Mouse (Mus musculus) MEL-GATA-1-ER (cell line): ENCODE measurements around the gene Gm10031.

Experiments used
- DNase-seq: peaks from one replicate; pipeline ENCODE4 v3.0.0-alpha.2; 2012; ENCODE audit warnings: low read depth; ENCODE audit errors: extremely low read depth

The Gm10031 gene

DNA sequence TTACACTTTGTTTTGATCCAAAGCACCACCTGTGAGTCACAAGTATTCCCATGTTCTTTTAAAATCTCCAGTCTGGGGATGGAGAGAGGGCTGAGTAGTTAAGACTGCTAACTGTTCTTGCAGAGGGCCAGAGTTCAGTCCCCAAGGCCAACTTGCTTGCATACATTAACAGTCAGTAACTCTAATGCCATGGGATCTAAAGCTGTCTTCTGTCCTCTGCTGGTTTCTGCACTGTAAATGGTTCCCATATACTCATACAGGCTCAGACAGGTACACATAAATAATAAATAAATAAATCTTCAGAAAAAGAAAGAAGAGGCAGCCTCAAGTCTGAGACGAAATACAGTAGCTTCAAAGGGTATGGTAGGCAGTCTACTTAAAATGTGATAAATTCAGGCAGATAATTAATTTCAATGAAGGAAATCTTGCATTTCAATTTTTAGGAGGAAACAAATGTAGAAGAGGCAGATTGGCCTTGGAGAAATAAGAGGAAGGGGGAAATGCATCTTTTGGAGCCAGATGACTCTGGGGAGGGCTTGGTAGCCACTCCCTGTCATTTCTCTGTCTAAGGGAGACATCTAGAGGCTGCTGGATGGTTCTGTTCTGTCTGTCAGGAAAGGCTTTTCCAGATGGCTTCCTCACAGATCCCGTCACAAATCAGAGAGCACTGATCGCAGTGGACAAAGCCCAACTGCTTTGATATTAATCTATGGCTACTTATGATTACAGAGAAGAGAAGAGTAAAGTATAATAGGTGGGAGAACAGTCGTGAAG is 16.2 kb downstream of the Gm10031 start:
- peak; percentile 12 for DNase-seq

DNA sequence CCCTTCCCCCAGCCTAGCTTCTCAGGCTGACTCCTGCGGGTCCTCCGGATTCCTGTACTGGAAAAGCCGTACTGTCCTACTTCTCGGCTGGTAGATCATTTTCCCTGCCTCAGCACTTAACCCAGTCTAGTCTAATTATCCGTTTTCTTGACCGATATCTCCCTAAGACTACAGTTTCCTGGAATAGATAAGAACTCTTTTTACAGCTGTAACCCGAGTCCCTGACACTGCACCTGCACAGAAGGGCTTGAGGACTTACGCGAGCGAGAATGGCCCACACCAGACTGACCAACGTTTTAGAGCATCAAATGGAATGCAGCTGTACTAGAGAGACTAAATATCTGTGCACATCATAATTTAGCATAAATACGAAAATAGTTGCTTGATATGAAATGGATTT is 20.2 kb downstream of the Gm10031 start:
- DNase-seq, result no peak

DNA sequence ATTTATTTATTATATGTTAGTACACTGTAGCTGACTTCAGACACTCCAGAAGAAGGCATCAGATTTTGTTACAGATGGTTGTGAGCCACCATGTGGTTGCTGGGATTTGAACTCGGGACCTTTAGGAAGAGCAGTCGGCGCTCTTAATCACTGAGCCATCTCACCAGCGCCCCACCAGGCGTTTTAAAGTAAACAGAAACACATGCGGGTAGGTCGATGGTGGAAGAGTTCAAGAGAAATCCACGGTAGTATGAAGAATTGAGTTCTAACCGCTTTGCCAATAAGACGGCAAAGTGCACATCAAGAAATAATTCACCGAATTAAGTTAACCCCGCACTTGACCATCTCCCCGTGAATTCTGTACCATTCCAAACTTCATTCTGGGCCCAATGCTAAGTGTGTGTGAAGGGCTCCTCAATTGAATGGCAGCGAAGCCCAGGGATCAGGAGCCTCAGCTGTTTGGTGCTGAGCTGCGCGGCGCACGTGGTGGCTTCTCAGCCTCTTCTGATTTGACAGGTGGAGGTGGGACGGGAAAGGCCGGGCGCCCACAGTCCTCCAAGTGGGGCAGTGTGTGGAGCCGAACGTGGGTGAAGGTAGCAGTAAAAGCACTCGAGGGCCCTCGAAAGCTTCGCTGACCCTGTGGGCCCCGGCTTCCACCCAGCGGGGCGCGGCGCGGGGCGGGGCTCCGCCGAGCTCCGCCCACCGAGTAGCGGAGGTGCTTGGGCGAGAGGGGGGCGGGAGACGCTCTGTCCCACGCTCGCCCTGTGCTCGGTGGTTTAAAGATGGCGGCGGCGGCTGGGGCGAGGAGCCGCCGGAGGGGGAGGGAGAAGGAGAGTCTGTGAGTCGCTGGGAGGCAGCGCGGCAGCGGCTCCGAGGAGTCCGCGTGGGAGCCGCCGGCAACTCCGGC is 34.5 kb downstream of the Gm10031 start, which contains the start of gene Abl2:
Gene Abl2 (plus strand): TSS at position 763 of the 907 bp plus-strand sequence.
- DNase-seq, result peak; percentile 52

DNA sequence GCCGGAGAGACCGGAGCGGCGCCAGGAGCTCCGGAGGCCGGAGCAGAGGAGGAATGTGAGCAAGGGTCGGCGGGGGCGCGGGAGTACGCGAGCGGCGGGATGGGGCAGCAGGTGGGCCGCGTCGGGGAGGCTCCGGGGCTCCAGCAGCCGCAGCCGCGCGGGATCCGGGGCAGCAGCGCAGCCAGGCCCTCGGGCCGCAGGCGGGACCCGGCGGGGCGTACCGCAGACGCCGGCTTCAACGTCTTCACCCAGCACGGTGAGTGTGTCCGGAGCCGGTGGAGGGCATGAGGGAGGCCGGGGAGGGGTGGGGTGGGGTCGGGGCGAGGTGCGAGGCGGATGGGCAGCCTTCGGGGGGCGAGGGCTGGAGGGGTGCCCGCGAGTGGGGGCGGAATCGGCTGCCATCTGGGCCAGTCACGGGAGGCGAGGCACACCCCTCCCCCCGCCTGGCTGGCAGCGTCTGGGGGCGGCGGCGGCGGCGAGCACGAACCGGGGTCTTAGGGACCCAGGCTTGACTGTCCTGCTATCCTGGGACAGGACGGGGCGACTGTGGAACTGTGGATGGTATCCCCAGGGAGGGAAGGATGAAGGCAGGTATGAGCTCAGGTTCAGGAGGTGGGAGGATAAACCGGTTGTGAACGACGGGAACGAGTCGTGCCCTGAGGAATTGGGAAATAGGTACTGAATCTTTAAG is 35.3 kb downstream of the Gm10031 start:
- no peak for DNase-seq

DNA sequence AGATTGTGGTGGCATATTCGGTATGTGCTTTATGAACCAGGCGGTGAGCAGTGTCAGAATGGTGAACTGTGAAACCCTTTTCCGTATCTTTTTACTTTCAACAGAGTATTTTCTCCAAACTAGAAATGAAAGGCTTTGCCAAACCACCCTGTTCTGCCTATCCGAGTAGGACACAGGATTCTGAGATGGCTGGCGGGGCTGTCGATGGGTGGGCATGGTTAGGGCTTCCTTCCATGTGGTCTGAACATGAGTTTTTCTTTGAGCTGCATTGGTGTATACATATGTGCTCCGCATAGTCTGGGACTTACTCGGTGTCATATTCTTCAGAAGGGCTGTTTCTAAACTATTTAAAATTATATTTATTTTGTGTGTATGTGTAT is 35.8 kb downstream of the Gm10031 start:
- no peak for DNase-seq

DNA sequence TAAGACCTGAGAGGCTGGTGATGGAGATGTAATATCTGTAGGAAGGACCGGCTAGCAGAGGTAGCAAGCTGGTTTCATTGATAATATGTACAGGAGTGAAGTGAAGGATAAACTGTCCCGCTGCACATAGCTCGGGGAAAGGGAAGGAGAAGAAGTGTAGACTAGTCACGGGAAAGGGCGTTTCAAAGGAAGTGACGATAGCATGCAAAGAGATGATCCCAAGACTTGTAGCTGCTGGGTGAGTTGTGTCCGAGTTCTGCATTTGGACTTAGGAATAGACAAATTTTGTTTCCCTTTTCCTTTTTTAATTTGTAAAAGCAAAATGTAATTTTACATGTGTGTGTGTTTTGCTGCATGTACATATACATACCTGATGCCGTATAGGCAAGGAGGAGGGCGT is 36.7 kb downstream of the Gm10031 start:
- no peak for DNase-seq

DNA sequence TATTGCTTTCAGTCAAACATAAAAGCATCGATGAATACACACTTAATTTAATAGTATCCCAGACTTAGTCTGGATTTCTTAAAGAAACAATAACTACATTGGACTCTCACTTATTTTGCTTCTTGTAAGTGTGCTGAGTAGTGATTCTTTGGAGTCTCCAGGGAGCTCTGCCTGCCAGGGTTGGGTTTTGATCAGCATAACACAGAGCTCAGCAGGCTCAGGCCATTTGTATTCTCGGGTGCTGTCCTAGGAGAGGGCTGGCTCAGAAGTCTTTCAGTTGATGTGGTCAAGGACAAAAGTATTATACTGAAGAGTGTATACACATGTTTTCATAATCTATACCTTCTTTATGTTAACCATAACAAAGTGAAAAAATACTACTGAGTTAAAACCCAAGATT is 41.5 kb downstream of the Gm10031 start:
- no peak for DNase-seq

DNA sequence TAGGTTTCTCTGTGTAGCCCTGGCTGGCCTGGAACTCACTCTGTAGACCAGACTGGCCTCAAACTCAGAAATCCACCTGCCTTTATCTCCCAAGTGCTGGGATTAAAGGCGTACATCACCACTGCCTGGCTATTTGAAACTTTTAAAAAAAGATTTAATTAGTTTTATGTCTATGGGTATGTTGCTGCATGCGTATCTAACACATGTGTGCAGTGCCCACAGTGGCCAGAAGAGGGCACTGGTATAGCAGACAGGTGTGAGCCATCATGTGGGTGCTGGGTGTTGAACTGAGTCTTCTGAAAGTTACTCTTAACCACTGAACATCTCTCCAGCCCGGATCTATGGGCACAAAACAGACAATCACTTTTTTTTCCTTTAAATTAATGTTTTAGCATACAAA is 42.3 kb downstream of the Gm10031 start:
- DNase-seq, result peak; percentile 24

DNA sequence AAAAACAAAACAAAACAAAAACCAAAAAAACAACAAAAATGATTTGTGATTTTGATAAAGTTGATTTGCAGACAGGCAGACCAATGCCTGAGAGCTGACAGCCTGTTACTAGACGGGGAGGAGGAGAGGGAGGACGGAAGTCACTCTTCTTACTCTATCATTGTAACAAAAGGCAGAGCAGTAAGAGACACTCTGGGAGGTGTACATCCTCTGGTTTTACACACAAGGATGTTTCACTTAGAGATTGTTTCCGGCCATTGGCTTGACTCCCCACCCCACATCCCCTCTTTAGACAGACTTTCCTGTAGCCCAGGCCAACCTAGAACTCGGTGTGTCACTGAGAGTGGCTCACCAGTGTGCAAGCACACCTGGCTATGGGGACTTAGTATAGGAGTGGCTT is 45.8 kb downstream of the Gm10031 start:
- no peak for DNase-seq

DNA sequence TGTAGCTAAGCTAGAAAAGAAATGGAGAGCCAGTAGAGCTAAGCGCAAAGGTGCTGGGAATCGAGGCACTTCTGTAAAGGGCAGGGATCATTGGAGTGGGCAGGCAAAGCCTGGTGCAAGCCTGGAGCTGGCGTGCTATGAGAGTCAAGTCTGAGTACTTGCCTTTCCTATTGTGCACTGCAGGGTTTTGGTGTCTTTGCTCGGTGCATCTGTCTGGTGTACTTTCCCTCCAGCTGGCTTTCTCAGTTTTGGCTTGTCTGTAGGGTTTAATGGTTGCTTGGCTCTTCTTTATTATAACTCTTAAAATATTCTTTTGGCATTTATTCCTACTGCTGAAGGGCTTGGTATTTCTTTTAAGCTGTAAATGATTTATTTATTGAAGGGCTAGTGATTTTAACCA is 49.1 kb downstream of the Gm10031 start:
- no peak for DNase-seq
